In the genomic region with DNA sequence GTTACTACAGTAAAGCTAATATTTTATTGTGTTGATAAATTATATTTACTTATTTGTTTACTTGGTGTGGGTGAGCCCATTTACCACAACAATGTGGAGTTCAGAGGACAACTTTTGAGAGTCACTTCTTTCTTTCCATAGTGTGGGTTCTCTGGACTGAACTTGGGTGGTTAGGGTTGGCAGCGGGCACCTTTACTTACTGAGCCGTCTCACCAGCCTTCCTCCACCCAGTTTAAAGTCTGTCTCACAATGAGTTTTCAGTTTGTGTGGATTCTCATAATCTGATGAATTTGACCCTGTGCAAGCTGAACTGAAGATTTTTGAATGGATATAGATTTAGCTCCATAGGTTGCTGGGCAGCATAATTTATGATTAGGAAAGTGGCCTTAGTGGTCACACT, we compare ENCODE assay signal across 23 mouse cellular contexts. TPM values are rescaled to one million over a fixed set of nuclear protein-coding genes. Genes with fewer than 3 reads are reported as not detected.
DNase-seq lines count a peak whose midpoint lies in the region; ATAC-seq and TF ChIP-seq lines count a peak whose summit lies in the region.
"Had no signal": no experiment of that assay in that cellular context is flagged by ENCODE, and none has a peak within 500 bp of the region (broad histone marks: within the 10 kb centered on the region; RNA-seq: fewer than 3 reads in every experiment).

No protein-coding gene starts in this region.

- ATAC-seq in kidney, embryonic 16.5 days (ENCODE audit: low FRiP score, low TSS enrichment) = no peak
- ATAC-seq: activated CD4-positive, CD25-positive, alpha-beta regulatory T cell, adult 4 months; CD4-positive, CD25-positive, alpha-beta regulatory T cell, adult 4 months; Patski had no signal

- H3K4me2 ChIP-seq in kidney, embryonic 16.5 days (replicated peaks; ENCODE audit: low read depth, low read length) = no peak overlapping the region

- no peak overlapping the region for H3K9ac ChIP-seq in kidney, embryonic 16.5 days (replicated peaks; ENCODE audit: low read length)

- TF ChIP-seq CTCF in kidney, adult 2 months (conservative IDR thresholded peaks at IDR 0.05; ENCODE audit: insufficient read depth, insufficient read length, low read depth, low read length) = no peak

- no peaks in the 10 kb centered on the region; the same call in 1 of the 2 replicates for H3K4me1 ChIP-seq in kidney, adult 2 months (ENCODE audit: control insufficient read depth, insufficient read depth, low read length)
- no peaks in the 10 kb centered on the region for H3K4me1 ChIP-seq in kidney, embryonic 16.5 days (ENCODE audit: insufficient read depth, low read length)

- no peaks in the 10 kb centered on the region for H3K36me3 ChIP-seq in kidney, adult 2 months (ENCODE audit: control insufficient read depth, insufficient read depth, low read length)
- no peaks in the 10 kb centered on the region for H3K36me3 ChIP-seq in kidney, embryonic 16.5 days (ENCODE audit: insufficient read depth, low read length)
- H3K36me3 ChIP-seq: G1E had no signal

- H3K27me3 ChIP-seq in kidney, adult 2 months (replicated peaks; ENCODE audit: control insufficient read depth, insufficient read depth, low read length) = no peaks in the 10 kb centered on the region
- H3K27me3 ChIP-seq in kidney, embryonic 16.5 days (ENCODE audit: insufficient read depth, low read length) = no peaks in the 10 kb centered on the region
- H3K27me3 ChIP-seq: CH12.LX, Patski had no signal

- WGBS in kidney, adult 2 months = 80% methylated on average over 2 of the region's 2 CpGs
- WGBS in kidney, embryonic 16.5 days = 95% methylated on average over 2 of the region's 2 CpGs

- DNase-seq in kidney, adult 2 months = peak; percentile 52
- no peak for DNase-seq in kidney, postnatal 4 days
- DNase-seq in kidney, adult 9 months = peak; percentile 54
- DNase-seq in kidney, postnatal 10 days = no peak
- DNase-seq in kidney, postnatal 36 days = peak; percentile 25 to 41
- DNase-seq: adrenal gland, adult 2 months; adrenal gland, adult 8-10 months; adrenal gland, postnatal 10 days; adrenal gland, postnatal 14 days; adrenal gland, postnatal 25 days; adrenal gland, postnatal 36 days; B cell, adult 2 months; cerebellum, adult 11 months; cerebellum, adult 11-12 months; cerebellum, adult 18-20 months had no signal

- H3K4me3 ChIP-seq in kidney, adult 2 months (ENCODE audit: insufficient read depth, low read depth, low read length) = no peak overlapping the region
- H3K4me3 ChIP-seq in kidney, embryonic 16.5 days (ENCODE audit: low read length) = no peak overlapping the region

- H3K9me3 ChIP-seq in kidney, embryonic 16.5 days (ENCODE audit: low read length) = no peaks in the 10 kb centered on the region

- TF ChIP-seq POLR2A in kidney, adult 2 months (IDR thresholded peaks at IDR 0.05; ENCODE audit: low read depth, low read length) = no peak

- no peak overlapping the region for H3K27ac ChIP-seq in kidney, adult 2 months (ENCODE audit: insufficient read depth, low read depth, low read length)
- no peak overlapping the region for H3K27ac ChIP-seq in kidney, embryonic 16.5 days (ENCODE audit: low read length)

RNA-seq across cellular contexts. Expression of a gene that starts 53.5 kb away (rescaled TPM):
- not detected in 2 replicates for polyA plus RNA-seq in kidney, adult 2 months (2012; rRNA removed)
- not detected in 2 replicates for polyA plus RNA-seq in kidney, embryonic 16.5 days (2015; fragmentation: Nextera tagmentation; extraction: Ambion mirVana)
- polyA plus RNA-seq: activated CD4-positive, CD25-positive, alpha-beta regulatory T cell, adult 4 months; adrenal gland, adult 2 months; brain, embryonic 14.5 days; C2C12; CD4-positive, CD25-positive, alpha-beta regulatory T cell, adult 4 months; G1E; Patski had no signal

Comparison
In these comparisons a context has a peak if more than half of its experiments do, and no peak if none do; other contexts are left out.
1. DNase-seq: peak in kidney, adult 2 months (single experiment), kidney, adult 9 months (single experiment) and kidney, postnatal 36 days (2 of 2); none in kidney, postnatal 4 days (0 of 2) and kidney, postnatal 10 days (single experiment).